Mouse (Mus musculus) embryonic facial prominence, embryonic 10.5 days (tissue): ENCODE measurements around the gene Fam161b. TPM values are rescaled to one million over a fixed set of nuclear protein-coding genes. Genes with fewer than 3 reads are reported as not detected.

Source experiments
- DNase-seq: peaks from one replicate; pipeline ENCODE4 v3.0.0-alpha.2; 2017; ENCODE audit warnings: low spot score
- H3K27ac ChIP-seq: fragments of 300-500 bp; sonication (generic); replicated peaks from 2 replicates; pipeline ENCODE4 v1.5.1; 2016; ENCODE audit warnings: mild to moderate bottlenecking
- H3K27me3 ChIP-seq: fragments of 300-500 bp; sonication (generic); replicated peaks from 2 replicates; pipeline ENCODE4 v1.6.1; 2016; ENCODE audit warnings: low read depth, mild to moderate bottlenecking; ENCODE audit not compliant: poor library complexity, severe bottlenecking
- H3K36me3 ChIP-seq: fragments of 300-500 bp; sonication (generic); replicated peaks from 2 replicates; pipeline ENCODE4 v1.6.1; 2016; ENCODE audit warnings: mild to moderate bottlenecking, moderate library complexity
- H3K4me1 ChIP-seq: fragments of 300-500 bp; sonication (generic); 2 replicates; pipeline ENCODE4 v1.6.1; 2016
- H3K4me3 ChIP-seq: fragments of 300-500 bp; sonication (generic); 2 replicates; pipeline ENCODE4 v1.5.1; 2016; ENCODE audit warnings: mild to moderate bottlenecking, moderate library complexity
- H3K9me3 ChIP-seq: fragments of 300-500 bp; sonication (generic); 2 replicates; pipeline ENCODE4 v1.6.1; 2016; ENCODE audit warnings: mild to moderate bottlenecking
- WGBS: fragments of 180-500 bp; shearing (Covaris S2); methylation state at CpG from one replicate; pipeline ENCODE4 v1.1.7; 2016; 5-methylcytosine and 5-hydroxymethylcytosine counted together
- polyA plus RNA-seq: library from polyadenylated mRNA; unstranded; fragments of >200 nt; fragmentation: Nextera tagmentation; extraction: Ambion mirVana; gene quantifications from 2 replicates; pipeline ENCODE4 v1.2.1, GENCODE M21; 2016

Gene Fam161b
- polyA plus RNA-seq, 1 experiment from 2014 or later, result 4.0 TPM

DNA sequence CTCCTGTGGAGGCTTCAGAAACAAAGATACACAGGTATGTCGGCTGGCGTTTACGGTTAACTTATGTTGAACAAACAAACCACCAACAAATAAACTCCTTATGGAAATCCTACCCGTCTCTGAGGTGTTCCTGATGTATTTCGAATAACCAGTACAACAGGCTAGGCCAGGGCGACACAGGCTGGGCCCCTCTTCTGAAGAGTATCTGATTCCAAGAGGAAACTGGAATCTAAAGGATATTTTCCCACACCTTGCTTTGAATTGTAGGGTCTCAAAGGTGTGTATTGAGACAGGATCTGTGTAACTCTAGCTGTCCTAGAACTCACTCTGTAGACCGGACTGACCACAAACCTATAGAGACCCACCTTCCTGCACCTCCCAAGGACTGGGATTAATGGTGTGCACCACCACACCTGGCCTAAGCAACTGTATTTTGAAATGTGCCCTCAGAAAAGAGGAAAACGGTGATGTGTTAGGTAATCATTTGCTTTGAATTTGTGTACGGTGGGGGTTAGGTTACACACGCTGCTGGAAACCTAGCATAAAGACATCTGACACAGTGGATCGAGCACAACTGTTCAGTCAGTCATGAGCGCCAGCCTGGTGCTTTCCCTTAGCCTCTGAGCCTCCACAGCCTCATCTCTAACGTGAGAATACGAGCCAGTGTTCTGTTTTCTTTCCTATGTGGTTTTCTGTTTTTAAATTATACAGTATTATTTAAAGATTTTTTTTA lies 35.5 kb upstream of the Fam161b start:
- Histone ChIP-seq H3K9me3 (no peaks in the 10 kb centered on the region), H3K4me1 (no peaks in the 10 kb centered on the region)
- WGBS, result 89% methylated on average over 14 of the region's 14 CpGs

GRCm38 (mm10) chr12:84393847-84394246 lies 32.2 kb upstream of the Fam161b start:
- H3K36me3 ChIP-seq, result no peaks in the 10 kb centered on the region
- no peaks in the 10 kb centered on the region for H3K4me1 ChIP-seq
- no peak for DNase-seq
- H3K4me3 ChIP-seq, result no peak overlapping the region
- H3K27ac ChIP-seq, result no peak overlapping the region
- no peaks in the 10 kb centered on the region for H3K27me3 ChIP-seq
- H3K9me3 ChIP-seq, result no peaks in the 10 kb centered on the region
- WGBS, result 93% methylated on average over 5 of the region's 5 CpGs

More for the DNA sequence above, 35.5 kb upstream of the Fam161b start:
- no peak overlapping the region for H3K27ac ChIP-seq
- DNase-seq, result no peak
- H3K4me3 ChIP-seq, result no peak overlapping the region
- no peaks in the 10 kb centered on the region for H3K27me3 ChIP-seq
- no peaks in the 10 kb centered on the region for H3K36me3 ChIP-seq

GRCm38 (mm10) chr12:84392681-84393080 lies 31.0 kb upstream of the Fam161b start:
- DNase-seq, result no peak
- H3K36me3 ChIP-seq, result no peaks in the 10 kb centered on the region
- H3K27me3 ChIP-seq, result no peaks in the 10 kb centered on the region
- H3K27ac ChIP-seq, result no peak overlapping the region
- H3K4me3 ChIP-seq, result no peak overlapping the region
- no peaks in the 10 kb centered on the region for H3K4me1 ChIP-seq
- no peaks in the 10 kb centered on the region for H3K9me3 ChIP-seq
- WGBS, result 97% methylated on average over 4 of the region's 4 CpGs

DNA sequence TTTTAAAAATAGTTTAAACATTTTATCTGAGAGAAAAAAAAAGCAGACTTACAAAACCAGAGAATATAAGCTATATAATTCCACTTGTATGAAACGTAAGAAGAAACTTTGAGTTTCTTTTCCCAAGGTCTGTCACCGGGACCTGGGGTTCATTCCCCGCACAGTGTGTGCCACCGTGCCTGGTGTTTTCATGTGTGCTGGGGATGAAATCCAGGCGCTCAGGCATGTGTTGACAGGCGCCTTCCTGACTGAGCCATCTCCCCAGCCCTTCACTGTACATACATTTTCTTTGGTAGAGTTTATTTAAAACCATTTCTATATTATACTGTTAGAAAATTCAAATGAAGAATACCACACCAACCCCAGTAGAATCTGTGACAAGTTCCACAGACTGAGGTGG lies 28.7 kb upstream of the Fam161b start:
- H3K4me1 ChIP-seq, result no peaks in the 10 kb centered on the region

DNA sequence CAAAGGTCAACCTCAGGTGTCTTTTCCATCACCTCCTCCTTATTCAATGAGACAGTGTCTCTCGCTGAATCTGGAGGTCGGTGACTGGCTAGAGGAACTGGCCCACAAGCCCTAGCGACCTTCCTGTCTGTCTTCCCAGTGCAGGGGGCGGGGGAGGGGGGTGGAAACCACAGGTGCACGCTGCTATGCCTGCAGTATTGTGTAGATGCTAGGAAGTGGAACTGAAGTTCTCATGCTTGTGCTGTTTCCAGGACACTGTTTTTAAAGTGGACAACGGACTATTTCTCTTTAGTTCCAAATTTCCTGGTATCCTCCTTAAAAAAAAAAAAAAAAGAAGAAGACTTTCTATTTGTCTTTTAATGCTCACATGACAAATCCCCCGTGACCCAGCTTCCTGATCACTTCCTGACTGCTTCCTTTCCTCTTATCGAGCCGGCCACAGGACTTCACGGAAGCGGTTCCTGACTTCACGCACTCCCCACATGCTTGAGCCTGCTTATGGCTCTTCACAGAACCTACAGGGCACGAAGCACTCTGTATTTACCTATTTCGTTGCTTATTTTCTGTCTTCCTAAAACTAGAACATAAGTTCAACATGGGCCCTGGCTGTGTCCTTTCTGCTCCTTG lies 27.3 kb upstream of the Fam161b start:
- Histone ChIP-seq H3K4me3 (no peak overlapping the region), H3K9me3 (no peaks in the 10 kb centered on the region), H3K4me1 (no peaks in the 10 kb centered on the region), H3K36me3 (no peaks in the 10 kb centered on the region), H3K27me3 (no peaks in the 10 kb centered on the region), H3K27ac (no peak overlapping the region)
- DNase-seq, result no peak
- 72% methylated on average over 14 of the region's 14 CpGs for WGBS

More for the DNA sequence above, 28.7 kb upstream of the Fam161b start:
- Histone ChIP-seq H3K4me3 (no peak overlapping the region), H3K36me3 (no peaks in the 10 kb centered on the region), H3K9me3 (no peaks in the 10 kb centered on the region), H3K27me3 (no peaks in the 10 kb centered on the region), H3K27ac (no peak overlapping the region)
- DNase-seq, result no peak
- WGBS, result 87% methylated on average over 6 of the region's 6 CpGs

GRCm38 (mm10) chr12:84388097-84388496 lies 26.5 kb upstream of the Fam161b start:
- DNase-seq, result no peak
- no peak overlapping the region for H3K27ac ChIP-seq
- no peaks in the 10 kb centered on the region for H3K9me3 ChIP-seq
- no peaks in the 10 kb centered on the region for H3K27me3 ChIP-seq
- 86% methylated on average over 8 of the region's 8 CpGs for WGBS
- H3K4me3 ChIP-seq, result no peak overlapping the region
- no peaks in the 10 kb centered on the region for H3K36me3 ChIP-seq
- H3K4me1 ChIP-seq, result no peaks in the 10 kb centered on the region

DNA sequence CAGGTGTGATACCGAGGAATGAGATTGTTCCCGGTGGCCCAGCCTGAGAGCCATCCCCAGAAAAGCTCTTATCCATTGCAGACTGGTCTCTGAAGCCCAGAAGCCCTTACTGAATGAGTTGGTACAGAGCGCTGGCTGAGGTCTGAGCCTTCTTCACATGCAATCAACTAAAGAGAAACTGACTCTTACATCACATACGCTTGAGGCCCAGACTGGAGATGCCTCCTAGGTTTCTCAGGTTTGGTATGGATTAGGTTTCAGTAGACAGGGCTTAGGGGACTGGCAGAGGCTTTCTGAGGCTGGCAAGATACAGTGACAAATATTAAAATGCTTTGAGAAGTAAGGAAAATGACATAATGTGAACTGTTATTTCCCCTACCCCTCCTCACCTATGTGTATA lies 23.8 kb upstream of the Fam161b start:
- Histone ChIP-seq H3K9me3 (no peaks in the 10 kb centered on the region), H3K27ac (no peak overlapping the region), H3K36me3 (no peaks in the 10 kb centered on the region), H3K27me3 (no peaks in the 10 kb centered on the region), H3K4me1 (no peaks in the 10 kb centered on the region), H3K4me3 (no peak overlapping the region)
- 90% methylated on average over 4 of the region's 4 CpGs for WGBS
- DNase-seq, result no peak

DNA sequence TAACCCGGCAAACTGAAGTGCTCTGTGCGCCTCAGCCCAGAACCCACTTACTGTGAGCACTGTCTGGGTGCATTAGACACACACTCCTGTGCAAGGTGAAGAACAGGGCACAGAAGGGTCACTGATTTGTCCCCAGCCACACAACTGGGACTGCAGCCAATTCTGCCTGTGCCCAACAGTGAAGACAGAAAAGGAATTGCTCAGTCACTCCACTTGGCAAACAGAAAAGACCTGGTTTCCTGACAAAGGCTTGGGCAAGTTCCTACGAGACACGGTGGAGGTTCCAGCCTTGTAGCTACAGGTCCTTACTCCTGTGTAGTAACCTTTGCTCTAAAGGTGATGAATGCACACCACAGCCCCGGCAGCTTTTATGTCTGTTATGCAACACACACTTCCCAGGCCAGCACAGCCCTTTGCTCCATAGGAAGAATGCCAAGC lies 23.0 kb upstream of the Fam161b start:
- no peaks in the 10 kb centered on the region for H3K4me1 ChIP-seq
- H3K36me3 ChIP-seq, result no peaks in the 10 kb centered on the region
- WGBS, result 89% methylated on average over 5 of the region's 5 CpGs
- no peak overlapping the region for H3K4me3 ChIP-seq
- H3K27ac ChIP-seq, result no peak overlapping the region
- H3K9me3 ChIP-seq, result no peaks in the 10 kb centered on the region
- H3K27me3 ChIP-seq, result no peaks in the 10 kb centered on the region
- DNase-seq, result no peak

DNA sequence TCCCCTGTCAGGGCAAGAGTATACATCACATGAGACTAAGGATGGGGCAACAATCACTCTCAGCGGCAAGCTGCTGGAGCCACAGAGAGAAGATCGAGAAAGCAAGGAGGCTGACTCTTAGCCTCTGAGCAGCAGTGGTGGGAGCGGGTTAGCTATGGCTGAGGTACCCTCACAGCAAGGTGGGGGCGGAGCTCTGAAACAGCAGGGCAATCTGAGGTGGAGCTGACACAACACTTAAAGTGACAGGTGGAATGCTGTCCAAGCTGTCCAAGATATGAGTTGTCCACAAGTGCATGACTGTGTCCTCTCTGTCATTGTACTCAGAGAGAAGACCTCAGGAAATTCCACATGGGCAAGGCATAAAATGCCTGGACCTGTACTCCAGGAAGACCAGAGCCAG lies 20.7 kb upstream of the Fam161b start:
- WGBS, result 83% methylated on average over 4 of the region's 4 CpGs
- no peak overlapping the region for H3K4me3 ChIP-seq
- no peaks in the 10 kb centered on the region for H3K9me3 ChIP-seq
- no peaks in the 10 kb centered on the region for H3K4me1 ChIP-seq
- H3K36me3 ChIP-seq, result no peaks in the 10 kb centered on the region
- no peak for DNase-seq
- H3K27me3 ChIP-seq, result no peaks in the 10 kb centered on the region
- H3K27ac ChIP-seq, result no peak overlapping the region

- WGBS, result 94% methylated on average over 6 of the region's 6 CpGs
- peaks cover 63% of the 10 kb centered on the region for H3K36me3 ChIP-seq
Measured at GRCm38 (mm10) chr12:84373831-84374481, 12.3 kb upstream of the Fam161b start.

DNA sequence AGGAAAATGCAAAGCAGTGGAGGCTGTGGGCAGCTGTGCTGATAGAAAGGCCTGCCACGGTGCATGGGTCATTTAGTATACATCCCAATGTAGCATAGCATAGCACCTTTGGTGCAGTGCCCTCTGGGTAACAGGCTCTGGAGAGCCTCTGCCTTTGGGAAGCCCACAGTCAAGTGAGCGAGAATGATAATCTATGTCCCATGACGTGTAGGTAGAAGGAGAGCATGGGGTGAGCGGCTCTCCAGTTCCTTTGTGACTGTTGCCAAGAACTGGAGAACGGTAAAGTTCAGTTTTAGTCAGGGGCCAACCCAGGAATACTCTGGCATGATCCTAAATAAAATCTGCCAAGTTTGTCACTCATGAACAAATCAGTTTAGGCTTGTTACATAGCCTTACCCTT lies 10.0 kb upstream of the Fam161b start:
- DNase-seq, result no peak

More at GRCm38 (mm10) chr12:84373831-84374481, 12.3 kb upstream of the Fam161b start:
- H3K27ac ChIP-seq, result no peak overlapping the region
- no peaks in the 10 kb centered on the region for H3K4me1 ChIP-seq
- no peak overlapping the region for H3K4me3 ChIP-seq
- DNase-seq, result no peak
- no peaks in the 10 kb centered on the region for H3K27me3 ChIP-seq
- H3K9me3 ChIP-seq, result no peaks in the 10 kb centered on the region

DNA sequence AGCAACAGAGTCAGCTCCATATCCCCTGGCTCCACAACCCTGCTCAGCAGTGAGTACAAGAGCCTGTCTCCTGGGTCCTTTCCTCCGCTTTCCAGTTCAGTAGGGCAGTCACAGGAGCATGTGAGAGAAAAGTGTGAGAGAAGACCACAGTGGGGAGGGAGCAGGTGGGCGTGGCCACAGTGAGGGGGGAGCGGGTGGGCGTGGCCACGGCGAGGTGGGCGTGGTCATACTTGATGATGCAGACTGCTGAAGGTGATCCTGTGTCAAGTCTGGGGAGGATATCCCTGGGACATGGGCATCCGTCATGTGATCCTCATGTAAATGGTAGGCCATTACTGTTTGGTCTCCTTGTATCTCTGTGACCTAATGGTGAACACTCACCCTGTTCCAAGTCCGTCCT lies 5.3 kb upstream of the Fam161b start:
- Histone ChIP-seq H3K27me3 (no peaks in the 10 kb centered on the region), H3K27ac (no peak overlapping the region), H3K4me1 (peaks cover 15% of the 10 kb centered on the region), H3K9me3 (no peaks in the 10 kb centered on the region), H3K4me3 (no peak overlapping the region), H3K36me3 (peaks cover 53% of the 10 kb centered on the region)
- DNase-seq, result no peak
- 64% methylated on average over 9 of the region's 9 CpGs for WGBS

More for the DNA sequence above, 10.0 kb upstream of the Fam161b start:
- Histone ChIP-seq H3K27ac (no peak overlapping the region), H3K36me3 (peaks cover 86% of the 10 kb centered on the region), H3K9me3 (no peaks in the 10 kb centered on the region), H3K4me3 (no peak overlapping the region), H3K27me3 (no peaks in the 10 kb centered on the region), H3K4me1 (no peaks in the 10 kb centered on the region)
- 93% methylated on average over 5 of the region's 5 CpGs for WGBS

DNA sequence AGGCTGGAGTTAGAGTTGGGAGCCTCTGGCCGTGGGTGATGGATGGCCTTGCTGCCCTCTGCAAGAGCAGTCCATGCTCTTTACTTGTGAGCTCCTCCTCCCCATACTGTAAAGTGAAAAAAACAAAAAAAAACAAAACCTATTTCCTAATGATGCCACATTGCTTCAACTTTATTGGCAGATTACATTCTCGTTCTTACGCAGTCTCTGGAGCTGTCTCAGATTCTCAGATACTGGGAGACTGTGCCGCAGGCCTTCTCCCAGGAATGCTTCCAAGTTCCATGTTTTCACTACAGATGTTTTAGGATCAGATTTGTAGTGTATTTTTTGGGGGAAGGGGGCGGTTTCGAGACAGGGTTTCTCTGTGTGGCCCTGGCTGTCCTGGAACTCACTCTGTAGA lies 3.5 kb upstream of the Fam161b start:
- Histone ChIP-seq H3K27me3 (no peaks in the 10 kb centered on the region), H3K36me3 (peaks cover 35% of the 10 kb centered on the region), H3K4me1 (peaks cover 22% of the 10 kb centered on the region), H3K4me3 (no peak overlapping the region), H3K27ac (no peak overlapping the region), H3K9me3 (no peaks in the 10 kb centered on the region)
- 95% methylated on average over 6 of the region's 6 CpGs for WGBS
- no peak for DNase-seq
